Mouse (Mus musculus) MEL (cell line): ENCODE measurements at regions not wholly inside any gene's neighbourhood (a gene's known extent, or its start where the extent isn't known, plus 50 kb on each side); places are given as distances from the start of the nearest gene placed in this dataset.

Experiments used
- BHLHE40 ChIP-seq: IDR thresholded peaks from 2 replicates; pipeline ENCODE4 v1.6.1; 2012; ENCODE audit warnings: low read depth, mild to moderate bottlenecking, inconsistent platforms, low read length, improper control_type of control experiment, borderline replicate concordance
- CTCF ChIP-seq, 3 experiments: IDR thresholded peaks in 2 of 3; conservative IDR thresholded peaks in 1 of 3; 2 replicates each; pipeline ENCODE4 v1.5.1; 2011 to 2012; ENCODE audit warnings: low read length in 3 of 3, low read depth in 2 of 3, mild to moderate bottlenecking in 2 of 3, improper control_type of control experiment in 1 of 3, inconsistent platforms in 1 of 3, mixed read lengths in 1 of 3, moderate library complexity in 1 of 3; ENCODE audit not compliant: control insufficient read depth in 1 of 3, insufficient read depth in 1 of 3, poor library complexity in 1 of 3, severe bottlenecking in 1 of 3
- ETS1 ChIP-seq: IDR thresholded peaks from 2 replicates; pipeline ENCODE4 v1.6.1; 2012; ENCODE audit warnings: low read depth, mild to moderate bottlenecking, inconsistent platforms, low read length, improper control_type of control experiment, moderate library complexity
- GATA1 ChIP-seq: IDR thresholded peaks from 2 replicates; pipeline ENCODE4 v1.6.1; 2011; ENCODE audit warnings: low read depth, low read length, improper control_type of control experiment
- JUND ChIP-seq: IDR thresholded peaks from 2 replicates; pipeline ENCODE4 v1.6.1; 2011; ENCODE audit warnings: low read depth, mild to moderate bottlenecking, improper control_type of control experiment, low read length
- MAFK ChIP-seq: IDR thresholded peaks from 2 replicates; pipeline ENCODE4 v1.6.1; 2011; ENCODE audit warnings: low read depth, mild to moderate bottlenecking, low read length, improper control_type of control experiment, borderline replicate concordance
- MYC ChIP-seq: IDR thresholded peaks from 2 replicates; pipeline ENCODE4 v1.6.1; 2011; ENCODE audit warnings: low read depth, mild to moderate bottlenecking, low read length, improper control_type of control experiment, moderate library complexity
- POLR2A ChIP-seq, 2 experiments: IDR thresholded peaks; 2 replicates each; pipeline ENCODE4 v1.6.1; 2011 to 2012; ENCODE audit warnings: low read length in 2 of 2, mild to moderate bottlenecking in 2 of 2, control low read depth in 1 of 2, improper control_type of control experiment in 1 of 2, low read depth in 1 of 2, moderate library complexity in 1 of 2; ENCODE audit not compliant: control insufficient read depth in 1 of 2, insufficient read depth in 1 of 2, poor library complexity in 1 of 2
- SIN3A ChIP-seq: IDR thresholded peaks from 2 replicates; pipeline ENCODE4 v1.6.1; 2012; ENCODE audit warnings: low read length, improper control_type of control experiment, inconsistent platforms
- USF1 ChIP-seq: IDR thresholded peaks from 2 replicates; pipeline ENCODE4 v1.6.1; 2014; ENCODE audit warnings: low read depth, mild to moderate bottlenecking, inconsistent platforms, low read length, improper control_type of control experiment, moderate library complexity

GRCm38 (mm10) chr3:148248617-148249016 lies 741.7 kb downstream of the Adgrl2 start:
- no peak for TF ChIP-seq MYC
- TF ChIP-seq JUND = no peak
- TF ChIP-seq CTCF (IDR thresholded peaks at IDR 0.05 in 2 of 3, conservative IDR thresholded peaks at IDR 0.05 in 1 of 3; ENCODE audit: control insufficient read depth in 1 of 3, insufficient read depth in 1 of 3, low read depth in 2 of 3, low read length in 3 of 3, poor library complexity in 1 of 3, severe bottlenecking in 1 of 3) = no peak
- TF ChIP-seq POLR2A (IDR thresholded peaks at IDR 0.05; ENCODE audit: control insufficient read depth in 1 of 2, insufficient read depth in 1 of 2, low read depth in 1 of 2, low read length in 2 of 2, poor library complexity in 1 of 2) = no peak
- no peak for TF ChIP-seq GATA1
- no peak for TF ChIP-seq MAFK
- TF ChIP-seq SIN3A = no peak
- no peak for TF ChIP-seq BHLHE40
- no peak for TF ChIP-seq ETS1
- no peak for TF ChIP-seq USF1
